Mouse (Mus musculus) CD4-positive naive resting alpha-beta T cell, adult 57 days (primary cell): ENCODE results near the gene Fcer1g. TPM values are rescaled to one million over a fixed set of nuclear protein-coding genes. Genes with fewer than 3 reads are reported as not detected.

Source experiments
- total RNA-seq: library from RNA; stranded (reverse); gene quantifications from one replicate; pipeline ENCODE4 v1.2.4, GENCODE M21; 2023

The Fcer1g gene
- total RNA-seq: 15.1 TPM

GRCm38 (mm10) chr1:171234126-171234525 lies at the start of gene Fcer1g:
TSS of gene Fcer1g (minus strand) at chr1:171234365.

GRCm38 (mm10) chr1:171280916-171281527 lies 46.9 kb upstream of the Fcer1g start, which contains the start of gene Ppox:
TSS of gene Ppox (minus strand) at chr1:171281186.

GRCm38 (mm10) chr1:171269848-171270572 lies 35.8 kb upstream of the Fcer1g start, which contains the start of gene B4galt3:
TSS of gene B4galt3 (plus strand) at chr1:171270328.

GRCm38 (mm10) chr1:171250680-171251593 lies 16.8 kb upstream of the Fcer1g start, which contains the start of gene Ndufs2:
TSS of gene Ndufs2 (minus strand) at chr1:171251388.

GRCm38 (mm10) chr1:171249913-171250600 lies 15.9 kb upstream of the Fcer1g start, which contains the start of gene Adamts4:
TSS of gene Adamts4 (plus strand) at chr1:171250421.

GRCm38 (mm10) chr1:171224857-171225256 lies 9.3 kb downstream of the Fcer1g start, which contains the start of gene Apoa2:
TSS of gene Apoa2 (plus strand) at chr1:171225054.

GRCm38 (mm10) chr1:171222238-171223155 lies 11.7 kb downstream of the Fcer1g start, which contains the start of gene Tomm40l:
TSS of gene Tomm40l (minus strand) at chr1:171222514.

GRCm38 (mm10) chr1:171213801-171214496 lies 20.2 kb downstream of the Fcer1g start, which contains the start of gene Nr1i3:
TSS of gene Nr1i3 (plus strand) at chr1:171213970.

GRCm38 (mm10) chr1:171195887-171196397 lies 38.2 kb downstream of the Fcer1g start, which contains the start of gene Pcp4l1:
TSS of gene Pcp4l1 (minus strand) at chr1:171196268.

Other genes starting within 250 kb of the Fcer1g start
- gene Fcgr4, start 215.4 kb downstream of the Fcer1g start, total RNA-seq: 0.47 TPM
- gene Fcgr3, start 169.4 kb downstream of the Fcer1g start, total RNA-seq: 5.6 TPM
- gene Cfap126, start 120.4 kb downstream of the Fcer1g start, total RNA-seq: not detected
- gene Sdhc, start 83.8 kb downstream of the Fcer1g start, total RNA-seq: 113 TPM
- gene Mpz, start 83.7 kb downstream of the Fcer1g start, total RNA-seq: not detected
- not detected for gene Pcp4l1, start 38.1 kb downstream of the Fcer1g start, total RNA-seq
- gene Nr1i3, start 20.4 kb downstream of the Fcer1g start, total RNA-seq: not detected
- gene Tomm40l, start 11.9 kb downstream of the Fcer1g start, total RNA-seq: 21.0 TPM
- gene Apoa2, start 9.3 kb downstream of the Fcer1g start, total RNA-seq: not detected
- gene Adamts4, start 16.1 kb upstream of the Fcer1g start, total RNA-seq: not detected
- 115 TPM for gene Ndufs2, start 17.0 kb upstream of the Fcer1g start, total RNA-seq
- 70.7 TPM for gene B4galt3, start 36.0 kb upstream of the Fcer1g start, total RNA-seq
- gene Ppox, start 46.8 kb upstream of the Fcer1g start, total RNA-seq: 52.3 TPM
- gene Usp21, start 53.6 kb upstream of the Fcer1g start, total RNA-seq: 51.6 TPM
- 46.1 TPM for gene Ufc1, start 60.7 kb upstream of the Fcer1g start, total RNA-seq
- gene Dedd, start 94.8 kb upstream of the Fcer1g start, total RNA-seq: 28.3 TPM
- gene Nit1, start 111.3 kb upstream of the Fcer1g start, total RNA-seq: 28.5 TPM
- gene Pfdn2, start 111.3 kb upstream of the Fcer1g start, total RNA-seq: 69.8 TPM
- gene Klhdc9, start 126.4 kb upstream of the Fcer1g start, total RNA-seq: 0.98 TPM
- gene Nectin4, start 135.7 kb upstream of the Fcer1g start, total RNA-seq: 0.15 TPM
- gene Arhgap30, start 154.6 kb upstream of the Fcer1g start, total RNA-seq: 202 TPM
- 92.7 TPM for gene Usf1, start 176.9 kb upstream of the Fcer1g start, total RNA-seq
- gene Tstd1, start 184.5 kb upstream of the Fcer1g start, total RNA-seq: 4.4 TPM
- gene F11r, start 203.2 kb upstream of the Fcer1g start, total RNA-seq: 1.1 TPM